Mouse (Mus musculus): ENCODE data around the gene Ewsr1.

DNA sequence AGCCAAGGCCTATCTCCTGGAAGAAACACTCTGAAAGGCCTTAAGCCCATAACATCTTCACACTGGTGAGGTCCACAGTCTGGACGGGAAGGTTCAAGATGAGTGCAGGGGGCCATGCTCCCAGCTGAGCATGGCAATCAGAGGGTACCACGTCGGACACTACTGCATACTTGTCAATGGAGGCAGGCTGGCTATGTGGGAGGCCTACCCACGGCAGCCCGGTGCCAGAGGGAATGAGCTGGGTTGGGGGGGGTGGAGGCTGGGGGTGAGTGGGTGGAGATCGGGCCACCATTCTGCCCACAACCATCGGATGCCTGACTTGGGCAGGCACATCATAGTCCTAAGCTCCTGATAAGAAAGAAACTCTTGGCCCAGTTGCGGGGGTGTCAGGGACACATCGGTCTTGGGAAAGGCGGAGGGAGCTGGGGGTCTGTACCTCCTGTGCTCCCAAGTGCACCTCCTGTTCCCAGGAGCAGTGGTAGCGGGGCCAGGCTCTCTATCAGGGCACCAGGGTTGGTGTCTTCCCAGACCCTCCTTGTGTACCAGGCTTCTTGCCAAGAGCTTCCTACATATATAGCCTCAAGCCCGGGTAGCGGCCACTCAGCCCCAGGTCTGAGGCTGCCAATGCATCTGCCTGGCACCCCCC, 36.1 kb downstream of the Ewsr1 start:
- TF ChIP-seq CTCF (IDR thresholded peaks at IDR 0.05; ENCODE audit: control insufficient read depth, insufficient read depth, insufficient replicate concordance, low read depth, low read length) (no peak), POLR2A (IDR thresholded peaks at IDR 0.05; ENCODE audit: control insufficient read depth, low read depth, low read length) (peak; percentile 47; the same call in 1 of the 2 replicates)
